Mouse (Mus musculus) forebrain, embryonic 11.5 days (tissue): ENCODE results near the gene Snx3. TPM values are rescaled to one million over a fixed set of nuclear protein-coding genes. Genes with fewer than 3 reads are reported as not detected.

Experiments used
- ATAC-seq: fragments of 200-750 bp; cut with Nextera tagmentation; replicated peaks from 2 replicates; pipeline ENCODE4 v1.8.0; 2017; ENCODE audit warnings: moderate TSS enrichment; ENCODE audit not compliant: low FRiP score
- DNase-seq: peaks from one replicate; pipeline ENCODE4 v3.0.0-alpha.2; 2017; ENCODE audit warnings: low spot score
- H3K27ac ChIP-seq: fragments of 300-500 bp; sonication (generic); 2 replicates; pipeline ENCODE4 v1.5.1; 2014; ENCODE audit warnings: low read depth, low read length
- H3K27me3 ChIP-seq: fragments of 300-500 bp; sonication (generic); 2 replicates; pipeline ENCODE4 v1.6.1; 2014; ENCODE audit warnings: mild to moderate bottlenecking, low read length, mixed read lengths; ENCODE audit not compliant: control insufficient read depth, insufficient read depth
- H3K36me3 ChIP-seq: fragments of 300-500 bp; sonication (generic); 2 replicates; pipeline ENCODE4 v1.6.1; 2014; ENCODE audit warnings: mild to moderate bottlenecking, low read length, moderate library complexity, mixed read lengths; ENCODE audit not compliant: control insufficient read depth, insufficient read depth
- H3K4me1 ChIP-seq: fragments of 300-500 bp; sonication (generic); replicated peaks from 2 replicates; pipeline ENCODE4 v1.6.1; 2014; ENCODE audit warnings: low read length, mixed read lengths; ENCODE audit not compliant: control insufficient read depth, insufficient read depth
- H3K4me2 ChIP-seq: fragments of 300-500 bp; sonication (generic); 2 replicates; pipeline ENCODE4 v1.6.1; 2014; ENCODE audit warnings: low read depth, mild to moderate bottlenecking, low read length, moderate library complexity, mixed read lengths; ENCODE audit not compliant: severe bottlenecking
- H3K4me3 ChIP-seq: fragments of 300-500 bp; sonication (generic); 2 replicates; pipeline ENCODE4 v1.5.1; 2014; ENCODE audit warnings: low read depth, low read length
- H3K9ac ChIP-seq: fragments of 300-500 bp; sonication (generic); 2 replicates; pipeline ENCODE4 v1.6.1; 2014; ENCODE audit warnings: low read length
- H3K9me3 ChIP-seq: fragments of 300-500 bp; sonication (generic); 2 replicates; pipeline ENCODE4 v1.6.1; 2016; ENCODE audit warnings: low read length, mixed read lengths; ENCODE audit not compliant: control insufficient read depth
- WGBS: fragments of 180-500 bp; shearing (Covaris S2); extraction: QIAGEN DNeasy Blood & Tissue Kit; methylation state at CpG from one replicate; pipeline ENCODE4 v1.1.7; 2014; 5-methylcytosine and 5-hydroxymethylcytosine counted together
- polyA plus RNA-seq: library from polyadenylated mRNA; unstranded; fragments of >200 nt; fragmentation: Nextera tagmentation; extraction: Ambion mirVana; gene quantifications from 2 replicates; pipeline ENCODE4 v1.2.1, GENCODE M21; 2014

Gene Snx3
- polyA plus RNA-seq: 272 and 276 TPM in 2 replicates

GRCm38 (mm10) chr10:42501775-42502348, at the start of gene Snx3:
Snx3 (plus strand) TSS chr10:42502030.
- peak; percentile 98 for ATAC-seq
- peak within 1 kb of the TSS; percentile 77 for H3K9ac ChIP-seq
- H3K9me3 ChIP-seq: no peaks in the 10 kb centered on the region

DNA sequence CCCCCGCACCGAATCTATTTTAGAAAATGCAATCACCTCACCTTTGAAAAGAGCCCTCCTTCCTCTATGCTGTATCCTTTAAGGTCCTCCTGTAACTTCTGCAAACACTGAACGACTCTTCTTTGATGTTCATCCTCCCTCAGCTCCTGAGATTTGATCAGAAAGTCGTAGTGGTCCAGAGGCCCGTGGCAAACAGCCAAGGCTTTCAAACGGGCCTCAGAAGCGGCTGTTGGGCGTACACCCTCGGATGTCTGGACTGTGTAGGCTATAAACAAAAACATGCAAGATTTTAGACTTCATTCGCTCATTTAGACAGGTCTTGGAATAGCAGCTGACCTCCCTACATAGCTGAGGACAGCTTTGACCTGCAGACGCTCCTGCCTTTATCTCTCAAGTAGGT, 47.6 kb upstream of the Snx3 start:
- no peak overlapping the region for H3K4me3 ChIP-seq
- 91% methylated on average over 11 of the region's 11 CpGs for WGBS
- H3K27ac ChIP-seq: no peak overlapping the region
- DNase-seq (no peak), ATAC-seq (no peak)
- no peaks in the 10 kb centered on the region for H3K36me3 ChIP-seq
- no peak overlapping the region for H3K4me2 ChIP-seq
- H3K9ac ChIP-seq: no peak overlapping the region
- H3K27me3 ChIP-seq: no peaks in the 10 kb centered on the region
- no peaks in the 10 kb centered on the region for H3K9me3 ChIP-seq
- no peaks in the 10 kb centered on the region for H3K4me1 ChIP-seq

More at GRCm38 (mm10) chr10:42501775-42502348, at the start of gene Snx3:
- Histone ChIP-seq H3K4me2 (peak within 1 kb of the TSS; percentile 61), H3K36me3 (no peaks in the 10 kb centered on the region), H3K4me3 (peak within 1 kb of the TSS; percentile 71), H3K4me1 (peaks cover 2% of the 10 kb centered on the region; the same call in 1 of the 2 replicates), H3K27ac (peak within 1 kb of the TSS; percentile 87), H3K27me3 (no peaks in the 10 kb centered on the region)
- DNase-seq: peak; percentile 97
- under 1% methylated on average over 66 of the region's 68 CpGs for WGBS

DNA sequence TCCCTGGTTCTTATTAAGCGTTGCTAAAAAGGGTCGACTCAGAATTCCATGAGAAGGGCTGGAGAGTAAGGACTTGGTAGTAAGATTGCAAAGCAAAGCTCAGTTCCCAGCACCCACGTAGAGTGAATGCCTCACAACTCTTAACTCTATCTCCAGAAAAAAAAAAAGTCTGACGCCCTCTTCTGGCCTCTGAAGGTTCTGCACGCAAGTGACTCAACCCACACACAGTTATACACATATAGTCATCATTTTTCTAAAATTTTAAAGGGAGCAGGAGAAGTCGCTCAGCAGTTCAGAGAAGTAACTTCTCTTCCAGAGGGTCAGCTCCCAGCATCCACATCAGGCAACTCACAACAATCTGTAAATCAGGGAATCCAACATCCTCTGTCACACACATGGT, 47.1 kb upstream of the Snx3 start:
- no peak overlapping the region for H3K27ac ChIP-seq
- no peaks in the 10 kb centered on the region for H3K36me3 ChIP-seq
- H3K4me1 ChIP-seq: no peaks in the 10 kb centered on the region
- DNase-seq: no peak
- no peak overlapping the region for H3K9ac ChIP-seq
- WGBS: 86% methylated on average over 6 of the region's 6 CpGs
- no peak overlapping the region for H3K4me3 ChIP-seq
- no peaks in the 10 kb centered on the region for H3K27me3 ChIP-seq
- no peaks in the 10 kb centered on the region; the same call in 1 of the 2 replicates for H3K9me3 ChIP-seq
- ATAC-seq: no peak
- no peak overlapping the region for H3K4me2 ChIP-seq

- ATAC-seq (no peak), DNase-seq (no peak)
- no peak overlapping the region for H3K4me3 ChIP-seq
- no peaks in the 10 kb centered on the region; the same call in 1 of the 2 replicates for H3K9me3 ChIP-seq
- WGBS: 79% methylated on average over 5 of the region's 5 CpGs
- no peak overlapping the region for H3K27ac ChIP-seq
- H3K27me3 ChIP-seq: no peaks in the 10 kb centered on the region
- H3K4me1 ChIP-seq: no peaks in the 10 kb centered on the region
- no peak overlapping the region for H3K9ac ChIP-seq
- no peaks in the 10 kb centered on the region for H3K36me3 ChIP-seq
- no peak overlapping the region for H3K4me2 ChIP-seq
These were observed 45.8 kb upstream of the Snx3 start for GRCm38 (mm10) chr10:42455981-42456380.

DNA sequence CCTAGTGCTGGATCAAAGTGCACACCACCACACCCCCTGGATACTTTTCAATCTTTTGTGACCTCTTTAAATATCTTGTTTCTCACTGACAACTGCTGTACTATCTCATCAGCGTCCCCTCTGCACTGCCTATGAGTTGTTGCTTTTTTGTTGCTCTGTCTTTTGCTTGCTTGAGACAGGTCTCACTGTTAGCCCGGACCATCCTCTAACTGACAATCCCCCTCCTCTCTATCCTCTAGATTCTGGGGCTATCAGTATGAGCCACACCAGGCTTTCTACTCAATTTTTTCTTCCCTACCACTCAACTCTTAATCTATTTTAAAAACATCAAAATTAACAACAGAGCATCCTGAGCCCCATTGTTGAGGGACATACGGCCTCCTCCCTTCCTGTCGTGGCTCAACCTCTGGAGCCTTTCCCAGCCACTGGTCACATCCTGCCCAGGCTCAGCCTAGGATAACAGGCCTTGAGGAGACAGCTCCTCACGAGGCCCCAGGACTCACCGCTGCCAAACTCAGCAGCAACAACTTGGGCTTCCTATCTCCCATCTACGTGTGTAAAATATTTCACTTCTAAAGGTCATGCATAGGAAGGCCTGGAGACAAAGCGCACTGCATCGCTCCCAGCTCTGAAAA, 44.2 kb upstream of the Snx3 start:
- Histone ChIP-seq H3K9ac (no peak overlapping the region), H3K4me1 (no peaks in the 10 kb centered on the region), H3K36me3 (no peaks in the 10 kb centered on the region), H3K4me3 (no peak overlapping the region), H3K27me3 (no peaks in the 10 kb centered on the region), H3K4me2 (no peak overlapping the region), H3K27ac (no peak overlapping the region), H3K9me3 (no peaks in the 10 kb centered on the region; the same call in 1 of the 2 replicates)
- 80% methylated on average over 9 of the region's 9 CpGs for WGBS
- ATAC-seq: no peak
- DNase-seq: no peak

- H3K4me2 ChIP-seq: no peak overlapping the region
- H3K4me1 ChIP-seq: no peaks in the 10 kb centered on the region
- WGBS: 53% methylated on average over 5 of the region's 5 CpGs
- no peak overlapping the region for H3K9ac ChIP-seq
- H3K36me3 ChIP-seq: no peaks in the 10 kb centered on the region
- no peak for DNase-seq
- H3K27ac ChIP-seq: no peak overlapping the region
- no peak overlapping the region for H3K4me3 ChIP-seq
- H3K27me3 ChIP-seq: no peaks in the 10 kb centered on the region
- ATAC-seq: no peak
- no peaks in the 10 kb centered on the region; the same call in 1 of the 2 replicates for H3K9me3 ChIP-seq
These were observed 37.6 kb upstream of the Snx3 start for GRCm38 (mm10) chr10:42464224-42464623.

- Histone ChIP-seq H3K36me3 (no peaks in the 10 kb centered on the region), H3K4me1 (no peaks in the 10 kb centered on the region), H3K9ac (no peak overlapping the region), H3K4me3 (no peak overlapping the region), H3K27ac (no peak overlapping the region), H3K9me3 (no peaks in the 10 kb centered on the region), H3K27me3 (no peaks in the 10 kb centered on the region), H3K4me2 (no peak overlapping the region)
- no peak for DNase-seq
- ATAC-seq: no peak
- WGBS: 77% methylated on average over 14 of the region's 14 CpGs
These were observed 37.0 kb upstream of the Snx3 start for GRCm38 (mm10) chr10:42464805-42465204.

DNA sequence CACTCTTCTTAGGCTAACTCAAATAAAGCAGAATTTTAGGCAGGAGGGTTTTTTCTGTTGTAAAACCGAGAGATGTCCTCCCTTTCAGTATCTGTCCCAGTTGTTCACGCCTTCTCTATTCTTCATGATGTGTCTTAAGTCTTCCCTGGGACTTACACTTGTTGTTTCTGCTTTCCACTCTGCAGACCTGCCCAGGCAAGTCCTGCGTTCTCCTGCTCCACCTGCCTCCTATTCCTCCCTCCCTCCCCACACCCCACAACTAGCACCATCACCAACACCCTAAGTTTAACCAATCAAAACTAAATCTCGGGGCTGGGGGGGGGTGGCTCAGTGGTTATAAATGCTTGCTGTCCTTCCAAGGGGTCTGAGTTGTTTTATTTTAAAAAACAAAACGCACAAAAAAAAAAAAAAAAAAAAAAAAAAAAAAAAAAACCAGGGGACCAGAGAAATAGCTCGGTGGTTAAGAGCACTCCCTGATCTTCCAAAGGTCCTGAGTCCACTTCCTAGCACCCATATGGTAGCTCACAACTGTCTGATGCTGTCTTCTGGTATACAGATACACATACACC, 26.8 kb upstream of the Snx3 start:
- DNase-seq (no peak), ATAC-seq (no peak)
- Histone ChIP-seq H3K27me3 (no peaks in the 10 kb centered on the region), H3K4me2 (no peak overlapping the region), H3K27ac (no peak overlapping the region), H3K4me3 (no peak overlapping the region), H3K4me1 (no peaks in the 10 kb centered on the region; the same call in 1 of the 2 replicates), H3K9me3 (no peaks in the 10 kb centered on the region; the same call in 1 of the 2 replicates), H3K9ac (no peak overlapping the region), H3K36me3 (no peaks in the 10 kb centered on the region)
- WGBS: 82% methylated on average over 6 of the region's 6 CpGs
